Mouse (Mus musculus): Measurements from ENCODE around the gene Gm21961.

- TF ChIP-seq CTCF (IDR thresholded peaks at IDR 0.05; ENCODE audit: low read depth) (no peak), EP300 (optimal IDR thresholded peaks at IDR 0.05) (no peak)
Measured at GRCm38 (mm10) chr15:65041999-65042398, 27.3 kb upstream of the Gm21961 start.
